Mouse (Mus musculus): Measurements from ENCODE around the gene Fev.

Fev gene

GRCm38 (mm10) chr1:74885369-74886042, at the start of gene Fev:
Fev (minus strand) TSS chr1:74885419.
- no peak for DNase-seq

- no peak for DNase-seq
Observed at GRCm38 (mm10) chr1:74927621-74928296, 42.5 kb upstream of the Fev start.

- peak; percentile 80 for DNase-seq
Observed at GRCm38 (mm10) chr1:74926721-74927120, 41.5 kb upstream of the Fev start.

- peak; percentile 27 for DNase-seq
Observed at GRCm38 (mm10) chr1:74924464-74924863, 39.2 kb upstream of the Fev start.

- DNase-seq, result peak; percentile 34
Observed at GRCm38 (mm10) chr1:74915706-74916105, 30.5 kb upstream of the Fev start.

GRCm38 (mm10) chr1:74902191-74902590, 17.0 kb upstream of the Fev start:
- DNase-seq, result no peak

- peak; percentile 71 for DNase-seq
Observed at GRCm38 (mm10) chr1:74901686-74902085, 16.5 kb upstream of the Fev start.

- peak; percentile 68 for DNase-seq
Observed at GRCm38 (mm10) chr1:74900341-74901285, 15.4 kb upstream of the Fev start.

GRCm38 (mm10) chr1:74898656-74899431, 13.6 kb upstream of the Fev start:
- DNase-seq, result no peak

- DNase-seq, result no peak
Observed at GRCm38 (mm10) chr1:74897976-74898375, 12.8 kb upstream of the Fev start.

GRCm38 (mm10) chr1:74894966-74895365, 9.7 kb upstream of the Fev start:
- peak; percentile 67 for DNase-seq

GRCm38 (mm10) chr1:74893134-74893855, 8.1 kb upstream of the Fev start, which contains the start of gene Cryba2:
Cryba2 (minus strand) TSS chr1:74893143.
- DNase-seq, result peak; percentile 65

GRCm38 (mm10) chr1:74892351-74893133, 7.3 kb upstream of the Fev start:
- DNase-seq, result no peak

- DNase-seq, result peak; percentile 33
Observed at GRCm38 (mm10) chr1:74891513-74891912, 6.3 kb upstream of the Fev start.

- no peak for DNase-seq
Observed at GRCm38 (mm10) chr1:74884196-74885141, 750 bp downstream of the Fev start.

- DNase-seq, result no peak
Observed at GRCm38 (mm10) chr1:74883441-74883840, 1.8 kb downstream of the Fev start.

GRCm38 (mm10) chr1:74882828-74883227, 2.4 kb downstream of the Fev start:
- DNase-seq, result no peak

- no peak for DNase-seq
Observed at GRCm38 (mm10) chr1:74882055-74882734, 3.0 kb downstream of the Fev start.

GRCm38 (mm10) chr1:74880785-74881360, 4.3 kb downstream of the Fev start:
- DNase-seq, result peak; percentile 76
